Mouse (Mus musculus) lung, adult 2 months (tissue): ENCODE measurements around the gene Sgce.

Experiments
- CTCF ChIP-seq: fragments of 200-500 bp; IDR thresholded peaks from 2 replicates; pipeline ENCODE4 v1.5.1; 2011; ENCODE audit warnings: mild to moderate bottlenecking, low read length, control low read depth; ENCODE audit not compliant: insufficient read depth
- POLR2A ChIP-seq: fragments of 200-500 bp; IDR thresholded peaks from 2 replicates; pipeline ENCODE4 v1.6.1; 2011; ENCODE audit warnings: low read depth, mild to moderate bottlenecking, control low read depth, low read length, borderline replicate concordance; ENCODE audit errors: extremely low read depth

GRCm38 (mm10) chr6:4663516-4663915 lies 83.5 kb downstream of the Sgce start:
- TF ChIP-seq CTCF, result no peak
- no peak for TF ChIP-seq POLR2A
